Mouse (Mus musculus): ENCODE measurements around the gene Dnm3.

GRCm38 (mm10) chr1:162477246-162478209, at the start of gene Dnm3:
- no peak for TF ChIP-seq CTCF (conservative IDR thresholded peaks at IDR 0.05; ENCODE audit: low read length)
- no peak for TF ChIP-seq NANOG (IDR thresholded peaks at IDR 0.05; ENCODE audit: borderline replicate concordance, low read length)
- no peak for TF ChIP-seq POU5F1 (IDR thresholded peaks at IDR 0.05; ENCODE audit: borderline replicate concordance, low read length)

Measured in E14TG2a.4 (cell line).